Mouse (Mus musculus) hindbrain, embryonic 16.5 days (tissue): ENCODE measurements around the gene Prmt9. TPM values are rescaled to one million over a fixed set of nuclear protein-coding genes. Genes with fewer than 3 reads are reported as not detected.
A peak's percentile ranks its signal among the peaks of the same experiment; 100 is the strongest.

ENCODE experiments used
- ATAC-seq: fragments of 200-750 bp; cut with Nextera tagmentation; 2 replicates; pipeline ENCODE4 v1.8.0; 2017; ENCODE audit warnings: moderate TSS enrichment, moderate library complexity
- H3K27ac ChIP-seq: fragments of 300-500 bp; sonication (generic); 2 replicates; pipeline ENCODE4 v1.5.1; 2014; ENCODE audit warnings: low read depth, mild to moderate bottlenecking, control low read depth, low read length, moderate library complexity
- H3K27me3 ChIP-seq: fragments of 300-500 bp; sonication (generic); replicated peaks from 2 replicates; pipeline ENCODE4 v1.6.1; 2014; ENCODE audit warnings: low read length; ENCODE audit not compliant: control insufficient read depth, insufficient read depth
- H3K36me3 ChIP-seq: fragments of 300-500 bp; sonication (generic); 2 replicates; pipeline ENCODE4 v1.6.1; 2014; ENCODE audit warnings: mild to moderate bottlenecking, low read length, moderate library complexity, mixed read lengths; ENCODE audit not compliant: control insufficient read depth, insufficient read depth
- H3K4me1 ChIP-seq: fragments of 300-500 bp; sonication (generic); 2 replicates; pipeline ENCODE4 v1.6.1; 2014; ENCODE audit warnings: low read depth, low read length; ENCODE audit not compliant: control insufficient read depth, insufficient read depth
- H3K4me2 ChIP-seq: fragments of 300-500 bp; sonication (generic); 2 replicates; pipeline ENCODE4 v1.6.1; 2014; ENCODE audit warnings: mild to moderate bottlenecking, low read length, control low read depth, moderate library complexity
- H3K4me3 ChIP-seq: fragments of 300-500 bp; sonication (generic); 2 replicates; pipeline ENCODE4 v1.5.1; 2014; ENCODE audit warnings: mild to moderate bottlenecking, low read length, control low read depth, moderate library complexity
- H3K9ac ChIP-seq: fragments of 300-500 bp; sonication (generic); 2 replicates; pipeline ENCODE4 v1.6.1; 2014; ENCODE audit warnings: low read depth, mild to moderate bottlenecking, control low read depth, low read length, moderate library complexity
- H3K9me3 ChIP-seq: fragments of 300-500 bp; sonication (generic); 2 replicates; pipeline ENCODE4 v1.6.1; 2014; ENCODE audit warnings: mild to moderate bottlenecking, low read length, moderate library complexity; ENCODE audit not compliant: control insufficient read depth
- WGBS: fragments of 180-500 bp; shearing (Covaris S2); extraction: QIAGEN DNeasy Blood & Tissue Kit; methylation state at CpG from one replicate; pipeline ENCODE4 v1.1.7; 2014; 5-methylcytosine and 5-hydroxymethylcytosine counted together
- polyA plus RNA-seq: library from polyadenylated mRNA; unstranded; fragments of >200 nt; fragmentation: Nextera tagmentation; extraction: Ambion mirVana; gene quantifications from 2 replicates; pipeline ENCODE4 v1.2.1, GENCODE M21; 2015

Prmt9 gene
- polyA plus RNA-seq, 1 experiment from 2014 or later = 27.3 TPM

DNA sequence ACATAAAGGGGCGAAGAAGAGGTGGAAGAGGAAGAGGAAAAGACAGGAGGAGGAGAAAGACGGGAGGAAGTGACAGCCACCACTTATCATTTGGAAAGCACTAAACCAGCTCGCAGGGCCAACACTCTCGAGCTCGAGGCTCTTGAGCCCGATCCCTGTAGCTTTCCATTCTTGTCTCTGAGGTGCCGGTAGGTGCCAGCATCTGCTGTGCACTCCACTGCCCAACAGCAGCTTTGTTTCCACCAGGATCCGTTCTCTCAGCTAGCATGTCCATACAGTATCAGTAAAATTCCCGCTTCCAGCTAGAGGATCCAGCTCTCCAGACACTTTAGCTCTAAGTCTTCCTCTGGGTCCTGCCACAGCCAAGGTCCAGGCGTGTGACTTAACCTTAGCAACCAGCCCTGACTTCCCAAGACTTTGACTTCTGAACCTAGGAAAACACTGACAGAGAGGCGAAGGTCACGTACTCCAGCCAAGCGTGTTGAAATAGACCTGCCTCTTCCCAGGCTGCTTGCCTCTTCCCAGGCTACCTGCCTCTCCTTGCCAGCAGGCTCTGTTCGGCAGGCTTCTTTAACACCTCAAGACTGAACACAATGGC is 25.1 kb upstream of the Prmt9 start:
- Histone ChIP-seq H3K4me2 (no peak overlapping the region), H3K9me3 (no peaks in the 10 kb centered on the region), H3K4me1 (no peaks in the 10 kb centered on the region), H3K4me3 (no peak overlapping the region), H3K27me3 (peaks cover 2% of the 10 kb centered on the region; the same call in 1 of the 2 replicates), H3K9ac (no peak overlapping the region), H3K27ac (no peak overlapping the region), H3K36me3 (no peaks in the 10 kb centered on the region)
- 84% methylated on average over 14 of the region's 14 CpGs for WGBS
- no peak for ATAC-seq

DNA sequence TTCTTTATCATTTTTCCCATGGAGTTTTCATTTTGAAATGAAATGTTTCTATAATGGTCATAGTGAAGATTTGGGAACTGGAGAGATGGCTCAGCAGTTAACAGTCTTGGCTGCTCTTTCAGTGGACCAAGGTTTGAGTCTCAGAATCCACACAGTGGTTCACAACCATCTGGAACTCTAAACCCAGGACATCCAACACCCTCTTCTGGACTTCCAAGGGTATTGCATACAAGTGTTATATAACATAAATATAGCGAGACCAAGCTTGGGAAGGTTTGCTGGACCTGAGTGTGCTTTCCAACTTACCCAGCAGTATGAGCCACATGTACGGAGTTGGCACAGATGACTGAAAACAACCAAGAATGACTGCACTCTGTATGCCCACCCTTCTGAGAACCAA is 24.3 kb upstream of the Prmt9 start:
- Histone ChIP-seq H3K4me2 (no peak overlapping the region), H3K9ac (no peak overlapping the region), H3K9me3 (no peaks in the 10 kb centered on the region), H3K4me3 (no peak overlapping the region), H3K36me3 (no peaks in the 10 kb centered on the region), H3K27ac (no peak overlapping the region), H3K4me1 (no peaks in the 10 kb centered on the region), H3K27me3 (no peaks in the 10 kb centered on the region)
- ATAC-seq = no peak
- WGBS = 98% methylated on average over 2 of the region's 2 CpGs

DNA sequence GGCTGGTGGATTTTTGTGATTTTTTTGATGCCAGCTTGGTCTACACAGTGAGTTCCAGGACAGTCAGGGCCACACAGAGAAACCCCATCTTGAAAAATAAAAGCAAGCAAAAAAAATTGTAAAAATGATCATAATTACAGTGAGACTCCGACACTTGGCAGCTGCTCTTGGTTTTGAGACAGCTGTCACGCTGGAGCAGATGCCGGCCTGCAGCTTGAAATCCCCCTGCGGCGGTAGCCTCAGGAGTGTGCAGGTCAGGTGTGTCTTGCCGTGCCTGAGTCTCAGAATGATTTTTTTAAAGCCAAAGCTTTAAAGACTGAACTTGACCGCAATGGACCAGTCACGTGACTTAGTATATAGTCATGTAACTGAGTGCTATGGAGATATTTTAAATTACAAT is 23.1 kb upstream of the Prmt9 start:
- Histone ChIP-seq H3K9me3 (no peaks in the 10 kb centered on the region), H3K36me3 (no peaks in the 10 kb centered on the region), H3K9ac (no peak overlapping the region), H3K27ac (no peak overlapping the region), H3K4me3 (no peak overlapping the region), H3K4me1 (no peaks in the 10 kb centered on the region), H3K4me2 (no peak overlapping the region), H3K27me3 (no peaks in the 10 kb centered on the region)
- no peak for ATAC-seq
- WGBS = 71% methylated on average over 8 of the region's 8 CpGs

DNA sequence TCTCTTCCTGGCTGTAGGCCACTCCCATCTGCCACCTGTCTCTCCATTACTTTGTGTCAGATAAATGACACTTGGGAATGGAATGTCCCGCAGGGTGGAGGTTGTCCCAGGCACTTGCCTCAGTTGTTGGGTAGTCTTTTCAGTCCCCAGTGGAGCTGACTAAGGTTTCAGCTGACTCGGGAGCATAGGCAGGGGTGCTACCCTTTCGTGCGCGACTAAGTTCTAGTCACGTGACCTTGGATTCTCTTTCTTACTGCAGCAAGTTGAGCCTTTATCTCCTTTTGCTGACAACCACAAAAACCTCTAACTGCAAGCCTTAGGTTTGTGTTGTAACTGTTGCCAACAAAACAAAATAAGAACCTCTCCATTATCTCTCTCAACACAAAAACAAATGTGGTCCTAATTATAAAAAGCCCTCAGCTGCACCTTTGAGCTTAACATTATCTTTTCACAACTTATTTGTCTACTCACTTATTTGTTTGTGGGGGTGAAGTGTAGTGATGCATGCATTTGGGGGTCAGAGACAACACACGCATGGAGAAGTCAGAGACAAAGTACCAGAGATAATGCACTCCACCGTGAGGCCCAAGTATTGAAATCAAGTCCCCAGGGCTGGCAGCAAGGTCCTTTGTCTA is 14.7 kb upstream of the Prmt9 start:
- Histone ChIP-seq H3K4me1 (no peaks in the 10 kb centered on the region), H3K4me2 (no peak overlapping the region), H3K9me3 (no peaks in the 10 kb centered on the region), H3K27me3 (no peaks in the 10 kb centered on the region), H3K27ac (no peak overlapping the region), H3K36me3 (no peaks in the 10 kb centered on the region), H3K9ac (no peak overlapping the region), H3K4me3 (no peak overlapping the region)
- peak; percentile 27; the same call in 1 of the 2 replicates for ATAC-seq
- 66% methylated on average over 8 of the region's 8 CpGs for WGBS

DNA sequence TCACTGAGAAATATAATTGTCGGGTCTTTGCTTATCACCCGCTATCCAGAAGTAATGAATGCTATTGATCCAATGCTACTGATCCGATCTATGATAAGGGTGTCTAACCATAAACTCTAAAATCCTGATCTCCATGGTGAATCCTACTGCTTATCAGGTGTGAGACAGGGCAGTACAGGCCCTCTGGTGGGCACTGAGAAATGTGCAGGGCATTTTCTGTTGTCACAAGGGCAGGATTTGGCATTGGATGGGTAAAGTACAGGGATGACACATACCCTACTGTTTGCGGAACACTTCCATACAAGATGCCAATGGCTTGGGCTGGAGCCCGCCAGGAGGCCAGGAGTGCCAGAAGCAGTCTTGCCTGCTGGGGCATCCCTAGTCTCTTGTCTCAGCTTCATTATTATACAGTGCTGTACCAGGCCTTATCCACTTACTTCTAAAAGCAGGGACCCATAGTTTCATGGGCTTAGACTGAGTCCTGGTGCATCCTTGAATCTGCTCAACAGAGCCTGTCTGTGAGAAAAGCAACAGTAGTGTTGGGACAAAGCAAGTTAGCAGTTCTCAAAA is 14.1 kb upstream of the Prmt9 start:
- no peak overlapping the region for H3K27ac ChIP-seq
- no peak overlapping the region for H3K9ac ChIP-seq
- no peaks in the 10 kb centered on the region for H3K4me1 ChIP-seq
- peak; percentile 82 for ATAC-seq
- no peaks in the 10 kb centered on the region for H3K27me3 ChIP-seq
- H3K36me3 ChIP-seq = no peaks in the 10 kb centered on the region
- no peaks in the 10 kb centered on the region for H3K9me3 ChIP-seq
- H3K4me2 ChIP-seq = no peak overlapping the region
- no peak overlapping the region for H3K4me3 ChIP-seq
- 84% methylated on average over 5 of the region's 5 CpGs for WGBS

DNA sequence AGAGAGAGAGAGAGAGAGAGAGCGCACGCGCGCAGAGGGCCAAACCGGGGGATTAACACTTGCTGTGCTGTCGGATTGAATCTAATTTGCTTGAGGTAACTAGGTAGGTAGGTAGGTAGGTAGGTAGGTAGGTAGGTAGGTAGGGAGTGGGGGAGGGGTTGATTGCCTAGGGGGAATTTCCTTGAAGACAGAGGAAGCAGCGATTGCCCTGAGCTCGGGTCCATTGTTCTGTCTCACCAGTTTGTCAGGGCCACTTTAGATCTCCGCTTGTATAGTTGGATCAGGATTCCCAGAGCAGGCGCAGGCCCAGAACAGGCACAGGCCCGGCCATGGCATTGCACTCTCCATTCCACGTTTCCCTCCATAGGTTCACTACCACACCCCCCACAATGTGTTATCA is 12.4 kb upstream of the Prmt9 start:
- Histone ChIP-seq H3K4me2 (no peak overlapping the region), H3K9ac (no peak overlapping the region), H3K27me3 (no peaks in the 10 kb centered on the region), H3K36me3 (no peaks in the 10 kb centered on the region), H3K27ac (no peak overlapping the region), H3K9me3 (no peaks in the 10 kb centered on the region), H3K4me3 (no peak overlapping the region), H3K4me1 (no peaks in the 10 kb centered on the region)
- ATAC-seq = no peak
- 81% methylated on average over 12 of the region's 12 CpGs for WGBS

DNA sequence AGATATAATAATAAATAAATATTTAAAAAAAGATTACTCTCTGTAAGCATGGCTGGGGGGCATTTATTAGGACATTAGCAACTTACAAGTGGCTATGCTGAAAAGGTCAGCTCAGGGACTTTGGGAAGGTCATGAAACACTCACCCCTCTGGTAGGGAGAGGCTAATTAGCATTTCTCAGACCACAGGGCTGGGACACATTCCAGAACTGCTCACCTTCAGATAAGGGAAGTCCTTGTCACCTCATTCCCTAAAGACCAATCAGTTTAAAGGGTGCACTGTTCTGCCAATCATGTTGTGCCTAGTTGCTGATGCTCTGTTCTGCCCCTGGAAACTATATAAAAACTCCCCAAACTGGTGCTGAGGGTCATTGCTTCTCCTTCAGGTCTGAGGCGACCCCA is 10.9 kb upstream of the Prmt9 start:
- WGBS = 91% methylated on average over 1 of the region's 1 CpGs
- Histone ChIP-seq H3K9ac (no peak overlapping the region), H3K36me3 (no peaks in the 10 kb centered on the region), H3K9me3 (no peaks in the 10 kb centered on the region), H3K4me2 (no peak overlapping the region), H3K27ac (no peak overlapping the region), H3K4me3 (no peak overlapping the region), H3K27me3 (no peaks in the 10 kb centered on the region), H3K4me1 (no peaks in the 10 kb centered on the region)
- no peak for ATAC-seq

DNA sequence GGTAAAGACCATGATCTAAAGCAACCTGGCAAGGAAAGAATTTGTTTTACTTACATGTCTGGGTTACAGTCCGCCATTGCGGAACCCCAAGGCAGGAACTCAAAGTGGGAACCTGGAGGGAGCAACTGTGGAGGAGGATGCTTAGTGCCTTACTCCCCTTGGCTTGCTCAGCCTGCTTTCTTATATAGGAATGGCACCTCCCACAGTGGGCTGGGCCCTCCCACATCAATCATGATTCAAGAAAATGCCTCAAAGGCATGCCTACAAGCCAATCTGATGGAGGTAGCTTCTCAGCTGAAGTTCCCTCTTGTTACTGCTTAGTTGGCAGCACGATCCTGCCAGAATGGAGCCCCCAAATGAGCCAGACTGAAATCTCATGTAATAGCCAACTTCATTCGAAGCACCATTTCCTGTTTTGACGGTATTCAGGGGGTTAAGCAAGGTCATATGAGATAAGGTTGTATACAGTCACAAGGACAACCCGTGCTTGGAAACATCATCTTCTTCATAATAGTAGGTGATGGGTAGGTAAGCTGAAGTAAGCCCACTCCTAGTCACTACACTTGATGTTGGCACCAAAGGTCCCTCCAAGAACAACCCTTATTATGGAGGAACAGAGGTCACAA is 5.9 kb upstream of the Prmt9 start:
- Histone ChIP-seq H3K9me3 (no peaks in the 10 kb centered on the region), H3K9ac (no peak overlapping the region), H3K27ac (no peak overlapping the region), H3K27me3 (no peaks in the 10 kb centered on the region), H3K4me3 (no peak overlapping the region), H3K4me1 (no peaks in the 10 kb centered on the region), H3K36me3 (no peaks in the 10 kb centered on the region), H3K4me2 (no peak overlapping the region)
- ATAC-seq = no peak
- 92% methylated on average over 6 of the region's 6 CpGs for WGBS

- no peak for ATAC-seq
- Histone ChIP-seq H3K9ac (no peak overlapping the region), H3K27me3 (no peaks in the 10 kb centered on the region), H3K4me3 (no peak overlapping the region), H3K9me3 (no peaks in the 10 kb centered on the region), H3K4me1 (no peaks in the 10 kb centered on the region; the same call in 1 of the 2 replicates), H3K4me2 (no peak overlapping the region), H3K27ac (no peak overlapping the region), H3K36me3 (no peaks in the 10 kb centered on the region)
- WGBS = 73% methylated on average over 3 of the region's 3 CpGs
These were observed 4.8 kb upstream of the Prmt9 start for GRCm38 (mm10) chr8:77544428-77544827.
